Mouse (Mus musculus) large intestine, adult 2 months (tissue): ENCODE data around the gene Per2. TPM values are rescaled to one million over a fixed set of nuclear protein-coding genes. Genes with fewer than 3 reads are reported as not detected.

Experiments used
- DNase-seq: peaks from one replicate; pipeline ENCODE4 v3.0.0-alpha.2; 2012; ENCODE audit warnings: low read depth, low spot score
- WGBS: fragments of 180-500 bp; shearing (Covaris S2); methylation state at CpG from one replicate; pipeline ENCODE4 v1.1.7; 2018; 5-methylcytosine and 5-hydroxymethylcytosine counted together
- polyA plus RNA-seq: library from polyadenylated mRNA; depleted of rRNA; stranded (reverse); fragments of >200 nt; gene quantifications from 2 replicates; pipeline ENCODE4 v1.2.3, GENCODE M21; 2012; rRNA removed

The Per2 gene
- polyA plus RNA-seq, 1 experiment, result 4.6 TPM

- 93% methylated on average over 4 of the region's 4 CpGs for WGBS
- no peak for DNase-seq
Measured at GRCm38 (mm10) chr1:91407819-91408218, 51.3 kb downstream of the Per2 start.

- DNase-seq, result no peak
- whole genome bisulfite sequencing, result 56% methylated on average over 23 of the region's 23 CpGs
Measured at GRCm38 (mm10) chr1:91405406-91406169, 53.5 kb downstream of the Per2 start.

GRCm38 (mm10) chr1:91404976-91405375 lies 54.1 kb downstream of the Per2 start:
- WGBS, result 24% methylated on average over 1 of the region's 1 CpGs
- DNase-seq, result no peak

GRCm38 (mm10) chr1:91398260-91399062 lies 60.7 kb downstream of the Per2 start, which contains the start of gene Ilkap:
Ilkap (minus strand) TSS chr1:91398815.
- WGBS, result under 1% methylated on average over 88 of the region's 91 CpGs
- no peak for DNase-seq

GRCm38 (mm10) chr1:91397927-91398259 lies 61.2 kb downstream of the Per2 start:
- WGBS, result under 1% methylated on average over 12 of the region's 12 CpGs
- DNase-seq, result no peak

GRCm38 (mm10) chr1:91390369-91390768 lies 68.8 kb downstream of the Per2 start:
- WGBS, result 45% methylated on average over 5 of the region's 5 CpGs
- DNase-seq, result no peak

- DNase-seq, result no peak
- WGBS, result 86% methylated on average over 4 of the region's 4 CpGs
Measured at GRCm38 (mm10) chr1:91381091-91381471, 78.0 kb downstream of the Per2 start.

GRCm38 (mm10) chr1:91380453-91381090 lies 78.6 kb downstream of the Per2 start:
- WGBS, result 30% methylated on average over 7 of the region's 7 CpGs
- DNase-seq, result no peak

- 77% methylated on average over 6 of the region's 6 CpGs for WGBS
- DNase-seq, result no peak
Measured at GRCm38 (mm10) chr1:91373414-91373835, 85.7 kb downstream of the Per2 start.

GRCm38 (mm10) chr1:91370055-91370454 lies 89.1 kb downstream of the Per2 start:
- DNase-seq, result no peak
- WGBS, result 42% methylated on average over 23 of the region's 23 CpGs

- DNase-seq, result peak; percentile 75
- 22% methylated on average over 4 of the region's 4 CpGs for WGBS
Measured at GRCm38 (mm10) chr1:91369408-91369807, 89.7 kb downstream of the Per2 start.

GRCm38 (mm10) chr1:91367295-91367694 lies 91.8 kb downstream of the Per2 start:
- DNase-seq, result no peak
- 84% methylated on average over 3 of the region's 3 CpGs for WGBS

GRCm38 (mm10) chr1:91366215-91367108 lies 92.7 kb downstream of the Per2 start, which contains the start of gene Erfe:
Erfe (plus strand) TSS chr1:91366430.
- no peak for DNase-seq
- WGBS, result 1% methylated on average over 68 of the region's 68 CpGs

Other genes with a start within 250 kb of the Per2 start
- 38.3 and 39.0 TPM in 2 replicates for gene Ube2f, start 209.0 kb downstream of the Per2 start, polyA plus RNA-seq
- 22.9 and 30.1 TPM in 2 replicates for gene Scly, start 161.0 kb downstream of the Per2 start, polyA plus RNA-seq
- gene Espnl, start 137.2 kb downstream of the Per2 start, polyA plus RNA-seq, result 0.01 and 0.05 TPM in 2 replicates
- 2.3 and 2.5 TPM in 2 replicates for gene Klhl30, start 108.3 kb downstream of the Per2 start, polyA plus RNA-seq
- gene Erfe, start 92.9 kb downstream of the Per2 start, polyA plus RNA-seq, result 14.1 and 14.3 TPM in 2 replicates
- gene Ilkap, start 60.5 kb downstream of the Per2 start, polyA plus RNA-seq, result 38.8 and 39.2 TPM in 2 replicates
- gene Hes6, start 45.3 kb downstream of the Per2 start, polyA plus RNA-seq, result 67.3 and 69.0 TPM in 2 replicates
- gene Traf3ip1, start 35.3 kb upstream of the Per2 start, polyA plus RNA-seq, result 4.5 and 5.3 TPM in 2 replicates
- 2.0 and 3.7 TPM in 2 replicates for gene Asb1, start 81.2 kb upstream of the Per2 start, polyA plus RNA-seq